Mouse (Mus musculus) heart, postnatal 0 days (tissue): Measurements from ENCODE around the gene Ptcra. TPM values are rescaled to one million over a fixed set of nuclear protein-coding genes. Genes with fewer than 3 reads are reported as not detected.

Source experiments
- ATAC-seq: fragments of 200-750 bp; cut with Nextera tagmentation; 2 replicates; pipeline ENCODE4 v1.8.0; 2017; ENCODE audit warnings: low read depth, moderate number of reproducible peaks, moderate library complexity; ENCODE audit not compliant: insufficient read depth
- DNase-seq: peaks from one replicate; pipeline ENCODE4 v3.0.0-alpha.2; 2016; ENCODE audit warnings: low spot score
- H3K27ac ChIP-seq: fragments of 300-500 bp; sonication (generic); 2 replicates; pipeline ENCODE4 v1.5.1; 2014; ENCODE audit warnings: low read depth, mild to moderate bottlenecking
- H3K27me3 ChIP-seq: fragments of 300-500 bp; sonication (generic); 2 replicates; pipeline ENCODE4 v1.6.1; 2014; ENCODE audit warnings: low read length, mixed read lengths; ENCODE audit not compliant: control insufficient read depth, insufficient read depth
- H3K36me3 ChIP-seq: fragments of 300-500 bp; sonication (generic); replicated peaks from 2 replicates; pipeline ENCODE4 v1.6.1; 2014; ENCODE audit warnings: low read length, mixed read lengths; ENCODE audit not compliant: control insufficient read depth, insufficient read depth
- H3K4me1 ChIP-seq: fragments of 300-500 bp; sonication (generic); 2 replicates; pipeline ENCODE4 v1.6.1; 2014; ENCODE audit warnings: antibody characterized with exemption; ENCODE audit not compliant: control insufficient read depth, insufficient read depth
- H3K4me2 ChIP-seq: fragments of 300-500 bp; sonication (generic); 2 replicates; pipeline ENCODE4 v1.6.1; 2014; ENCODE audit warnings: low read depth, mild to moderate bottlenecking, low read length, moderate library complexity
- H3K4me3 ChIP-seq: fragments of 300-500 bp; sonication (generic); 2 replicates; pipeline ENCODE4 v1.5.1; 2014; ENCODE audit warnings: low read depth, low read length
- H3K9ac ChIP-seq: fragments of 300-500 bp; sonication (generic); replicated peaks from 2 replicates; pipeline ENCODE4 v1.6.1; 2014; ENCODE audit warnings: low read depth, low read length, mixed read lengths
- H3K9me3 ChIP-seq: fragments of 300-500 bp; sonication (generic); replicated peaks from 2 replicates; pipeline ENCODE4 v1.6.1; 2016; ENCODE audit warnings: low read length; ENCODE audit not compliant: control insufficient read depth
- CTCF ChIP-seq: IDR thresholded peaks from 2 replicates; pipeline ENCODE4 v1.5.1; 2016; ENCODE audit warnings: antibody characterized with exemption, control low read depth, low read depth
- EP300 ChIP-seq: IDR thresholded peaks from 2 replicates; pipeline ENCODE4 v1.6.1; 2016; ENCODE audit warnings: antibody characterized with exemption, low read depth
- WGBS: fragments of 180-500 bp; shearing (Covaris S2); extraction: QIAGEN DNeasy Blood & Tissue Kit; methylation state at CpG from one replicate; pipeline ENCODE4 v1.1.7; 2014; 5-methylcytosine and 5-hydroxymethylcytosine counted together
- polyA plus RNA-seq: library from polyadenylated mRNA; unstranded; fragments of >200 nt; fragmentation: Nextera tagmentation; extraction: Ambion mirVana; gene quantifications from 2 replicates; pipeline ENCODE4 v1.2.1, GENCODE M21; 2015
- total RNA-seq: library from RNA; depleted of rRNA; stranded (reverse); fragments of >200 nt; gene quantifications from 2 replicates; pipeline ENCODE4 v1.2.3, GENCODE M21; 2014; ENCODE audit warnings: low replicate concordance; rRNA removed

Ptcra gene
- total RNA-seq (0.27 TPM in 1 of 2 replicates, not detected in the other), polyA plus RNA-seq (not detected in 2 replicates)

GRCm38 (mm10) chr17:46763544-46763943 is at the start of gene Ptcra:
Gene Ptcra, minus strand, starts transcription at chr17:46763712.
- H3K36me3 ChIP-seq, result no peaks in the 10 kb centered on the region
- DNase-seq, result no peak
- H3K9me3 ChIP-seq, result no peaks in the 10 kb centered on the region
- no peak within 1 kb of the TSS; the same call in 1 of the 2 replicates for H3K4me3 ChIP-seq
- H3K27ac ChIP-seq, result no peak within 1 kb of the TSS
- H3K27me3 ChIP-seq, result no peaks in the 10 kb centered on the region
- no peaks in the 10 kb centered on the region for H3K4me1 ChIP-seq
- no peak for ATAC-seq
- 56% methylated on average over 2 of the region's 2 CpGs for WGBS
- H3K4me2 ChIP-seq, result no peak within 1 kb of the TSS; the same call in 1 of the 2 replicates
- no peak within 1 kb of the TSS for H3K9ac ChIP-seq
- TF ChIP-seq CTCF, result no peak
- no peak for TF ChIP-seq EP300

GRCm38 (mm10) chr17:46812442-46812841 is 48.9 kb upstream of the Ptcra start:
- Histone ChIP-seq H3K4me3 (no peak overlapping the region), H3K9ac (no peak overlapping the region), H3K36me3 (peaks cover 59% of the 10 kb centered on the region), H3K4me2 (no peak overlapping the region), H3K9me3 (no peaks in the 10 kb centered on the region), H3K27me3 (no peaks in the 10 kb centered on the region), H3K4me1 (peaks cover 9% of the 10 kb centered on the region; the same call in 1 of the 2 replicates), H3K27ac (no peak overlapping the region)
- TF ChIP-seq CTCF, result no peak
- TF ChIP-seq EP300, result no peak
- DNase-seq (no peak), ATAC-seq (no peak)
- 88% methylated on average over 1 of the region's 1 CpGs for WGBS

DNA sequence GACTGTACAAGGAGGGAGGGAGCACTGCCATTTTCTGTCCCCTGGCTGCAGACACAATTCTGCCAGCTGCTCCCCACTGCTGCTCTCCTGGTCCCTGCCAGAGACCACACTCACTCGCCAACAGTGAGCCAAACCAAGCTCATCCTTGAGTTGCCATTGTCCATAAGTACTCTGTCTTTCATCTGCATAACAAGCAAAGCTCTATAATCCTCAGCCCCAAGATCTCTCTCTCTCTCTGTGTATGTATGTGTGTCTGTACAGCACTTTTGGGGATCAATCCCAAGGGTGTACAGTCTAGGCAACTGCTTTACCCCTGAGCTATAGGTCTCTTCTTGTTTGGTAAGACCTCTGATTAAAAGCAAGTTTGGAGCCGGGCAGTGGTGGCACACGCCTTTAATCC is 47.2 kb upstream of the Ptcra start:
- DNase-seq, result no peak
- Histone ChIP-seq H3K27me3 (no peaks in the 10 kb centered on the region), H3K4me2 (no peak overlapping the region), H3K9ac (no peak overlapping the region), H3K36me3 (peaks cover 65% of the 10 kb centered on the region), H3K4me1 (peaks cover 9% of the 10 kb centered on the region; the same call in 1 of the 2 replicates), H3K9me3 (no peaks in the 10 kb centered on the region), H3K27ac (no peak overlapping the region), H3K4me3 (no peak overlapping the region)
- 92% methylated on average over 3 of the region's 3 CpGs for WGBS
- ATAC-seq, result no peak
- no peak for TF ChIP-seq EP300
- TF ChIP-seq CTCF, result no peak

GRCm38 (mm10) chr17:46809131-46809830 is 45.8 kb upstream of the Ptcra start:
- Histone ChIP-seq H3K4me3 (no peak overlapping the region), H3K4me1 (peaks cover 9% of the 10 kb centered on the region; the same call in 1 of the 2 replicates), H3K27ac (peak overlapping the region; percentile 80), H3K4me2 (no peak overlapping the region), H3K27me3 (no peaks in the 10 kb centered on the region), H3K36me3 (peaks cover 68% of the 10 kb centered on the region), H3K9me3 (no peaks in the 10 kb centered on the region), H3K9ac (no peak overlapping the region)
- peak; percentile 69 for DNase-seq
- WGBS, result 57% methylated on average over 6 of the region's 6 CpGs
- TF ChIP-seq CTCF (no peak), EP300 (no peak)
- ATAC-seq, result peak; percentile 72

- Histone ChIP-seq H3K4me1 (peaks cover 9% of the 10 kb centered on the region; the same call in 1 of the 2 replicates), H3K9ac (no peak overlapping the region), H3K27ac (no peak overlapping the region), H3K4me3 (no peak overlapping the region), H3K9me3 (no peaks in the 10 kb centered on the region), H3K4me2 (no peak overlapping the region), H3K27me3 (no peaks in the 10 kb centered on the region), H3K36me3 (peaks cover 63% of the 10 kb centered on the region)
- 82% methylated on average over 8 of the region's 10 CpGs for WGBS
- ATAC-seq (no peak), DNase-seq (no peak)
- TF ChIP-seq CTCF (no peak), EP300 (no peak)
Measured at GRCm38 (mm10) chr17:46808376-46808775, 44.9 kb upstream of the Ptcra start.
